Mouse (Mus musculus) fat pad, adult 2 months (tissue): ENCODE measurements around the gene Zfhx3.

Experiments used
- DNase-seq: peaks from one replicate; pipeline ENCODE4 v3.0.0-alpha.2; 2011; ENCODE audit warnings: low read depth, low spot score; ENCODE audit errors: extremely low read depth

Zfhx3 gene

DNA sequence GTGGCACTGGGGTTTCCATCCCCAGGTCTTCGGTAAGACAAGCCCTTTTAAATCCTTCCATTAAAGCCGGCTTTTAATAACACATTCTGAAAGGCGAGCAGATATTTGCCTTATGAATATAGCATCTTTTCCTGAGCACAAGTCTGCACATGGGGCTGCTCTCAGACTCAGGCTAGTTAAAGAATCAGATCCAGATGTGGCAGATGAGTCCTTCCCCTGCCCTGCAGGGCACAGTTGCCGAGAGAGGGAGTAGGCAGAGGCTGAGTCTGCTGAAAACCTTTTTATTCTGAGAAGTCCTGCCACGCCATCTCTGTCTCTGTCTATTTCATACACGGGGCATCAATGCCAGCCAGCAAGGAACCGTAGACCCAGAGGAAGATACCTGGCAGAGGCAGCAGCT is 289.9 kb downstream of the Zfhx3 start:
- DNase-seq: no peak

DNA sequence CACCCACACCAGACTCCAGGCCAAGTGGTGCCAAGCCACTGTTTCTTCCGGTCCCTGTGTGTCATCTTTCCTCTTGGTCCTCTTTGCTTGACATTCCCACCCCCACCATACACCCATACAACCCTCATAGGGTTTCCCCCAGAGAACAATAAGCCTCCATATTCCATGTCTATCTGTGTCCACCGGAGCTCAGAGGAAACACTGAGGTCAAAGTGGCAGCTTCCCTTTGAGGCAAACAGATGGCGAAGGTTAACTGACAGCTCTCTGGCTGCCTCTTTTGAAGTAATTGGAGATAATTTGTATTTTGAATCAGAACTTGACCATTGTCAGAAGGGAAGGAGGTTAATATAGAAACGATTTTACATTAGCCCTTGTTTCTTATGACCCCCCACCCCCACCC is 292.0 kb downstream of the Zfhx3 start:
- no peak for DNase-seq

DNA sequence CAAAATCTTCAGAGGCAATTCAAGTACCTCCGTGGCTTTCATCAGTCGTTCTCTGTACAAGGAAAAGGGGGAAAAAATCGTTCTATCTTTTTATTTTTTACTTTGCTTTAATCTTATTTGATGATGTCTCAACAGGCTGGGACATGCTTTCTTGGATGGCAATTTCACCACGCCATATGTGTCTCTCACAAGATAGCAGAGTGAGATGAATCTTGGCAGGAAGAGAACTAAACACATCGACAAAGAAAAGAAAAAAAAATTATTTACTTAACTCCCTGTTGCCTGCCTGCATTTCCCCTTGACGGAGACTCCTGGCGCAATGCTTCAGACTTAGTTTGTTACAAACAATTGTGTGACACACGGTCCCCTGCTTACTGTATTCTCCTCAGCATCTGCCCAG is 294.3 kb downstream of the Zfhx3 start:
- DNase-seq: no peak

DNA sequence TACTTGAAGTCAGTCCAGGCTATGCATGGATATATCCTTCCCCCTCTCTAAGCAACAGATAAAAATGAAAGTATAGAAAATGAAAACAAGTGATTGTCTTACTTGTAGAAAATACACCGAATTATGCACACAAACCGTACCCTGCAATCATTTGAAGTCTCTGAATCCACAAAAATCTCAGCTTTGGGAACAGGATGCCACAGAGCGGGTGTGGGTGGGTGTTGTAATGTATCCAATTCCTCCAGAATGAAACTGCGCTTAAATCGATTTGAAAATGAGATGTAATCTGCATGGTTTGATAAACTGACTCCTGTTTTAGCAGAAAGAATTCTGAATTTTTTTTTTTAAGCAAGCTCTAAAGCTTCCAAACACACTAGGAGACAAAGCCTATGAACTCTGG is 297.1 kb downstream of the Zfhx3 start:
- no peak for DNase-seq

DNA sequence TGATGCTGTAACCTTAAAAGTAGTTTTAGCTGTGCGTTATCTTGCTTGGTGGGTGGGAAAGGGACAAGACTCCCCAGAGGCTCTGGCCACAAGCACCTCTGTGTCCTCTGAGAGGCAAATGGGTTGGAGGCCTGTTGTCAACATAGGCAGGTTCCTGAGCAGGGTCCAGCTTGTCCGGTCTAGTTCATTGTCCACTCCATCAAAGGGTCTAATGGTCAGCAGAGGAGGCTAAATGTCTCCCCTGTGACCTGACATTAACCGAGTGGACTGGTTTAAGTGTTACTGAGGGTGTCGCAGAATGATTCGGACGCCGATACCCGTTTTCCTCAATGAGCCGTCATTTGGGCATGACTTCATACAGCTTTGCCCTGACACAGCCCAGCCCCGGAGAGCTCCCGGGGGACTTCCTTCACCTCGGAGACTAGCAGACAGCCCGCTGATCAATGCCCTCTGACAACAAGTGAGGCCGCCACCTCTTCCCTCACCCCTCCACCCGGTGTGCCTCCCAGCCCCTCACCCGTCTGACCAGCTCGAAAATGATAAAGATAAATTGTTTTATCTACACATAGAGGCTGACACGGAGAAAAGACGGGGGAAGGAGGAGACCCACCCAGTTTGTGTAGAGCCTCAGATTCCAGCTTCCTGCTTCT is 298.7 kb downstream of the Zfhx3 start:
- DNase-seq: no peak

DNA sequence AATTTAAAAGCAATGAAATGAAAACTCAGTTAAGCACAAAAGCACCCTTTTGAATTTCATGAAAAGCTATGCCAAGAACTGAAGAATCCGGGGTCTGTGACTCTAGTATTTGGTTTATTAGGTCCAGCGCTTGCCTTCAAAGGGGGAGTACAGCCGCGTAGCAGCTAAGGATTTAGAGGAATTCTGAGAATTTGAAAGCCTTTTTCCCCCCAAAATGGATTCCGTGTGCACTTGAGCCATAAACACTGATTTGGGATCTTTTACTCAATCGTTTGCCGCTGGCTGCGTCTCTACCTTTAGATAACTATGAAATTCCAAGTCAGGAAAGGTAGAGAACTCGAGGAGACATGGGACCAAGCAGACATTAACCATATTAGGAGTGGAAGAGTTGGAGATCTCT is 300.8 kb downstream of the Zfhx3 start:
- no peak for DNase-seq

DNA sequence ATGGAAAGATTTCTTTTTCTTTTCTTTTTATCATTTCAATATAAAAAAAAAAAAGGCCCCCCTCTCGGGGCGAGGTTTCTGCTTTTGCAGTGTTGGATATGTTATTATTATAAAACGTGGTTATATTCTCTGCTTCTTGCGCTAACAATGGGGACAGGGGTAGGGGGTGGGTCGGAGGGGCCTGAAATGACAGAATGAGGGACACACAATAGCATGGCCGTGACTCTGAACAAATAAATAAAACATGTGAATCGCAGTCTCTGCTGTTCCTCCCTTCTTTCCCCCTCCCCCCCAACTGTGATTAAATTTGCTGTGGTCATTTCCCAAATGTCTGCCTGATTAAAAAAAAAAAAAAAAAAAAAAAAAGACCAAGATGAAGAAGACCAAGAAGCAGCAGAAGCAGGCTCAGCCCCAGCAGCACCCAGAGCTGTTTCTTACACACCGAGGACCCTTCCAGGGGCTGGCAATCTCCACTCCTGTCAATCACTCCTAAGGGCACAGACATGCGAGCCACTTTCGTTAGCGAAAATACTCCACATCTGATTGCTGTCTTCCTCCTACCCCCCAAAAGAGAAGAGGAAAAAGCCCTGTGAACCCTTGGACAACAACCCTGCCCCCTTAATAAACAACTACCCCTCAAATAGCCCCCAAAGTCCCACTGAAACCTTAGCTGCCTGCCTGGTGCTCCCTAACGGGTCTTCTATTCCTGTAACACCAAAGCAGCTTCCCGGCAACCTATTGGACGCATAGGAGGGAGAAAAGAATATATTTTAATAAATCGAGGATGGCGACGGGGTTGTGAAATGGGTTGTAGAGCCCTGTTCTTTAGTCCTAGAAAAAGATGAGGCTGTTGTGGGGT is 302.4 kb downstream of the Zfhx3 start:
- DNase-seq: no peak

DNA sequence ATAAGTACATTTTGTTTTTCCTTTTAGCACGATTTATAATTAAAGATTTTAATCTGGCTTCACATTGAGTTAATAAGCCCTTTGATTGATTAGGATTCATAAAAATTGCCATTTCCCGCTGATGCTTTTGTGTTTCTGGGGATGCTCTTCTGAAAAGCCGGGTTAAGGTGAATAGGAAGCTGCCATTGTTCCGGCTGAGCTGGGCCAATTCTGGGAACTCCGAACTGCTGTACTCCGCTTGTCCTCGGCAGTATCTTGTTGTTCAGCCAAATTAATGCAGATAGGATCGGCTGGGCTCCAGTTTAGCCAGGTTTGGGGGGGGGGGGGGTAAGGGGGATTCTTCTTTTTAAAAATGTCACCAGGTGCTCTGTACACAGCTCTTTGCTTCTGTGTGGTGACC is 303.1 kb downstream of the Zfhx3 start:
- DNase-seq: no peak

DNA sequence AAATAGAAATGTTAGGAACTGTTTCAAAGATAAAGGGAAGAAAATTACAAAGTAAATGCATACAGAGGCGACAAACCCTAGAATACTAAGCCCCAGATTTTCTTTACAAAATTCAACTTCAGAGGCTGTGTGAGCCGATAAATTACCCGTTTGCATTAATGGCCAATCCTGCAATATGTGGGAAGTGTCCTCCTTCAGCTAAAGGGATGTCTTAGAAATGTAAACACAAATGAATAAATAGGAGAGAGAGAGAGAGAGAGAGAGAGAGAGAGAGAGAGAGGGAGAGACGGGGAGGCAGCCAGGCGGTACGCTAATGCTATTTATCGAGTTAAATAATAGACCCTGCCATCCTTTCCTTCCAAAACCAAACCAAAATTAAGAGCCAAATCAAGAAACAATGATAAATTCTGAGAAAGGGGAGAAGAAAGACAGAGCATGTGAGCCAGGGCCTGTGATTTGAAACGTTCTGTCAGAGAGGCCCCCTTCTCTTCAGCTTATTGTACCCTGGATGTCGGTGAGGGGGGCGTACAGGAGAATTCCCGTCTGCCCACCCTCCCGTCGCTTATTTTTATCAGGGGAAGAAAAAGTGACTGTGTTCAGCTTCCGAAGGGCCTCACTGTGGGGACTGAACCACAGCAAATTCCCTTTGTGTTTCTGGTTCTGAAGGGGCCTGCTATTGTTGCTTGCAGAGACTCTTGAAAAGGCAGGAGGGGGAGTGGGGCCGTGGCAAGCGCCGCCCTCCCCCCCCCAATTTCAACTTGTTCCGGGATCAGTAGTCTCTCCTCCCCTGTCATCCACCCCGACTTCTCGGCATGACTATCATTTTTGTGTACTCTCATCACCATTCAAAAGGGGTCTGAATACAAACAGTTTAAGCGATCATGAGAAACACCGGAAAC is 303.8 kb downstream of the Zfhx3 start:
- no peak for DNase-seq

DNA sequence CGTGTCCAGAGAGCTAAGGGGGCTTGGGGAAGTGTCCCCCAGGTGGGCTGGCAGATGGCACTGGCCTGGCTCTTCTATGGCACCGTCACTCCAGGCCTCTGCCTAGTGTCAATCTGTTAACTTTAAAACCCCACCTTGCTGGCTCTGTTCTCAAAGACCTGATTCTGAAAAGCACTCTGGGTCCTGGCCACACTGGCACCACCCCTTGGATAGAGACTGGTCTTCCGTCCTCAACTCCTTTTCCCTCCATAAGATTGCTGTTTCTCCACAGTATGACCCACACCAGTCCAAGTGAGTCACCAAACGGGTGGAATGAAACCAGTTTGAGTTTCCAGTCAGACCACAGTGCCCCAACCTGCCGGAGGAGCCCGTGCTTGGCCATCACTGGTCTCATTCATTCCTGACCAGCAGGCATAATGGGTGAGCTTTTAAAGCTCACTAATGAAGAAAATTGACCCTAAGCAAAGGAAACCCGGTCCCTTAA is 304.5 kb downstream of the Zfhx3 start:
- DNase-seq: no peak

DNA sequence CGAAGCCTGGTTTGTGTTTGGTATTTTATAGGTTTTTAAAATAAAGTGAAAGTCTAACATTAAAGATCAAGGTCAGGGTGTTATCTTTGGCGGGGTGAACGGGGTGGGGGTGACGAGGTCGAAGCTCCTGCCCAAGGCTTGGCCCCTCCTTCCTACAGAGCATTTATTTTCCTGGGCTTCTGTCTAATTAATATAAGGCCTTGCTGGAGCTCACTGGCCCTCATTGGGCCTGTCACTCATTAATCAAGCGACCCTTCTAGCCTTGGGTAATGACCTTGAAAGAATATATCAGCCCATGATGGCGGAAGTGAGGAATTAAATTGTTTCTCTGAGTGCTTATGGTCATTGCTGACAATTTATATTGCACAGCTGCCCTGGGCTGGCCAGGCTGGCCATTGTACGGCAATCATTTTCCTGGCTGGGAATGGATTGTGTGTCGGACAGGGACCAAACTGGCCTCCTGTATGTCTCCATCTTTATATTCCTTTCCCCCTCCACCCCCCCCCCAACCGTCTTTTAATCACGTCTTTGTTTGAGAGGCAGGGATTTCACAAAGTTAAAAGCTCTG is 322.2 kb downstream of the Zfhx3 start:
- no peak for DNase-seq

DNA sequence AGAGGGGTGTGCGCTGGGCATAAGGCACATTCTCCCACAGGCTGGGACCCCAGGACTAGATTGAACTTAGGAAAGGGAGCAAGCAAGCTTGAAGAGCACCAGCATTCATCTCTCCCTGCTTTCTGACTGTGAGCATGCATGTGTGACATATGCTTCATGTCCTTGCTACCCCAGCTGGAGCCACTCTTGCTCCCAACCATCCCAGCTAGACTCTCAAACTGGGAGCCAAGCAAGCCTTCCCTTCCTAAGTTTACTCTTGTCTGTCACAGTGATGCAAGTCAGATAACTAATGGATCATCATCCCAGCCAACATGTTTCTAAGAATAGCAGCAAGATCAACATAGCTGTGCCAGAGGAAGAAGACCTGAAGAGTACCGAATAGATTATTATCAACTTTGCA is 335.5 kb downstream of the Zfhx3 start:
- no peak for DNase-seq

DNA sequence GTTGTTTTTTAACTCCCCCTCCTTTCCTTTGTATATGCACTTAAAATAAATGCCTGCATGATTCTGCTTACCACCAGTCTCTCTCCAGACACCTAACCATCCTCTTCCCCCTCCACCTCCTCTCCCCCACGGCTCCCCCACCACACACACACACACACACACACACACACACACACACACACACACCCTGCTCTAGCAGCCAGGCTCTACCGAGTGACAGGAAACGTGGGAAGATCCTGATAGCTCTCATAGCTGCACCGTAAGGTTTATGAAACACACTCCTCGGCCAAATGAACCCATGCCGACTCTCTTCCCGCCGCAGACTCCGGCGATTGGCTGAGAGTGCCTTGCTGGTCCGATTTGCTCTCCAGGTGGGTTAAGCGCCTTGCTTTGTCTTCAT is 339.5 kb downstream of the Zfhx3 start:
- no peak for DNase-seq

DNA sequence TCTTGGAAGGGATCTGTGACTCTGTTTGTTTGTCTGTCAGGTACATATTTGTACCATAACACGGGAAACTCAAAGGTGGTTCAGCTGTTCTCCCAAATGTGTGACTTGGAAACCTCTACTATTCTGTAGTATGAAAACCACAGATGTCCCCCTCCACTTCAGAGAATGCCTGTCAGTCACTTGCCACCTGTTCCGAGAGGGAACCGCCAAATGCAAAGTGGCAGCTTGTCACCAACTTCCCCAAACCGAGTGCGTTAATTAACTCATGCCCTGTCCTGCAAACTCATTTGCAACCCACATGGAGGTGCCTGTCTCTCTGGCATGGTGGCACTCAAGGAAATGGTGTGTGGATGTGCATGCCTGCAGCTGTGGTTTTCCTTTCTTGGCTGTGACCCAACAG is 343.7 kb downstream of the Zfhx3 start:
- no peak for DNase-seq

DNA sequence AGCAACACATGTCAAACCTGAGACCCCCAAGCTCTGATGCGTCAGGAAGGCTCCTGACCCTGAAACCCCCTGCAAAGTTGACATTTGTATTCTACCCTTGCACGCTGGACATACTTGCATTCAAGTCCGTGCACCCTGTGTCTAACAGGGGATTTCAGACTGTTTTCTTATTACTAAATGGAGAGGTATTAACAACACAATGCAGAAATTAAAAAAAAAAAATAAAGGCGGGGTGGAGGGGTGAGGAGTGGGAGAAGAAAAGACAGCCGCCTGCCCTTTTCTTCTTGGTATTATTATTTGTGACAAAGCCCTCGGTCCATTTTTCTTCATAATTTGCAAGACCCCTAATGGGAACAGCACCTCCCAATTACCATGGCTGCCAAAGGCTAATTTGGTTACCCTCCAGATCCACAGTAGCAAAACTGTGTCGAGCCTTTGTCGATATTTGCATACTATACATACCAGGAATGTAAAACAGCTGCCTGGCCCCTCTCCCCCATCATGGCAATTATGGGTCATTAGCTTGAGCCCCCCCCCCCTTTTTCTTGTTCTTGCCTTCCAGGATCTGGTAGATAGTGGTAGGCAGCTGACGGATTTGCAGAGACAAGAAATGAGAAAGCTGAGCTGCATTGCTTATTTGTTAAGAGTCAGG is 358.6 kb downstream of the Zfhx3 start:
- DNase-seq: no peak

DNA sequence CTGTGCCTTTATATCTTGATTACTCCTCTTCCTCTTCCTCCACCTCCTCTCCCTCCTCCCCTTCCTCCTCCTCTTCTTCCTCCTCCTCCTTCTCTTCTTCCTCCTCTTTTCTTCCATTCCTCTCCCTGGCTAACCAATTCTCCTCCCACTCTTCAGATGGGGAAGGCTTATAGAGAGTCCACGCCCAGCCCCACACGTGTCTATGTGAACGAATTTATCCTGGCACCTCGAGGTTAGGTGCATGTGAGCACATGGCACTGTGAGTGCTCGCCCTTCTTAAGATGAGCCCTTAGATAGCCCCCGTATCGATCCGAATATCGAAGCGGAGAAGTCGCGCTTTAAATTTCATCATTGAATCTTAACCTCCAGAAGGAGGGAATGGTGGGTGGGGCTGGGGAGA is 359.2 kb downstream of the Zfhx3 start:
- DNase-seq: no peak

DNA sequence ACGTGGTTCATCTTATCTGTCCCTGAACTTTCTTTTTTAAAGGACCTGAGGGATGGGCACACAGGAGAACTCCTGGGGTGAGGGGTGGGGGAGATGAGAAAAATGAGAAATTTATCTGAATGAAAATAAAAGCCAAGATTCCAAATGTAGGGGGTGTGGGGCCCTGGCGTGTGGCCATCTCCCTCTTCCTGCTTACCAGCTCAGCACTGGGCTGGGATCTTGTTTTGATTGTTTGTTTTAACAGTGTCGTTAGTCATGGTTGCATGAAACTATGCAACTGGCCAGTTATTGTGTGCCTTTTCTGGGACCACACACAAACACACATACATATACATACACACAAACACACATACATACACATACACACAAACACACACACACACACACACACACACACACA is 362.9 kb downstream of the Zfhx3 start:
- no peak for DNase-seq

DNA sequence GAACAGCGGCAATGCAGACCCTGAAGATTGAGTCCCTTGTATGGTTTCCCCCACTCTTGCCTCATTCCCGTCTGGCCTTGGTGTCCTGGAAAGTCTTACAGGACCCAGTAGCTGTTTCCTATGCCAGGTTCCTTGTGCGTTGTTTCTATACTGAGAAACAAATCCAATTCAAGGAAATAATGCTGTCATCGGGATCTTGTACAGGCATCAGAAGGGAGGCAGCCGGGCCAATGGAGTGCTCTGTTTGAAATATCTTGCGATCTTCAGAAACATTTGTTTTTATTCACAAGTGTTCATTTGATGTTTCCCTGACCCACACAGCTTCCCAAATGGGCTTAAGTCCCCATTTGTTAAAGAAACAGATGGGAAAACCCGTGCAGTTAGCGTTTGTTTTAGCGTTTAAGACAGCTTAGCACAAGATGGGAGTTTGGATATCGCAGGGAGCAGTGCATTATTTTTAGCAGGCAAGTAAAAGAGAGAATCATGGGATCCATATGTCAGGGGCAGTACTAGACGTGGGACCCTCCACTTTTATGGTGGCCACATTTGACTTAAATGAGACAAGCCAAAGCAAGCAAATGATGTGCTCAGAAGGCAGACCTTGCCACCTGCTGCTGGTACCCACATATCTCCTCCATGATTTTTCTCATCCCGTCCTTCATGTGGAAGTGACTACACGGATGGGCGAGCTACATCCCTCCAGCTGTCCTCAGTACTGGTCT is 367.2 kb downstream of the Zfhx3 start:
- DNase-seq: no peak

DNA sequence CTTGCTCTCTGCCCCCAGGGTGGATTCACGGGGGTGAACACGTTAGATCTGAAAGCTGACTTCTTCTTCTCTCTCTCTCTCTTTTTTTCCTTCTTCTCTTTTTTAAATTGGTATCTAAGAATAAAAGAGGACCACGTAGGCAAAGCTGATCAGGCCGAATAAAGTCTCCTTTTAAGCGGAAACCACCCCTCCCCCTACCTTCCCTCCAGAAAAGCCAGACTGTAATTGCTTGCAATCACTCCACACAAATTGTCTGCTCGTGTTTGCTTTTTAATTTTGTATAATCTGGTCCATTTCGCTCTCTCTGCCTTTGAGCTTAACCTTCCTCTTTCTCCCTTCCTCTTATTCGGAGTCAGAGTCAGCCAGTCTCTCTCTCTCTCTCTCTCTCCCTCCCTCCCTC is 372.6 kb downstream of the Zfhx3 start:
- DNase-seq: no peak

DNA sequence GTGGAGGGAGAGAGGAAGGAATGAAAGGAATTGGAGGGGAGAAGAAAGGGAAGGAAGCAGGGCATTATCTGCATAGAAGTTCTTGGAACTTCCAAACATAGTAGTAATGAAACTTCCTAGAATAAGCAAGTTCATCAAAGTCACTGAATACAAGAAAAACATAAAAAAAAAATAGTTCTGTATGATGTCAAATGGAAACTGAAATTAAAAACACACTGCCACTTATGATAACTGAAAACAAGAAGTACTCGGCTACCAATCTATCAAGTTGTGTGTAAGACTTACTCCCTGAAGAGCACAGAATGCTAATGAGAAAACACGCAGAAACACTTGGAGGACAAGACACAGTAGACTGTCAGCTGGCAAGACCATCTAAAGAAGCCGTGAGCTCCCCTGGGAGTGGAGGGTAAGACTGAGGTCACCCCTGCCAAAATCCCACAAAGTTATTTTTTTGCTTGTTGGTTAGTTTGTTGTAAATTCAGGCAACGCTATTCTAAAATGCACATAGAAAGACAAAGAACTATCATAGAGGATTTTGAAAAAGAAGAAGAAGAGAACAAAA is 375.2 kb downstream of the Zfhx3 start:
- no peak for DNase-seq
